Mouse (Mus musculus): ENCODE data around the gene Zbtb11. TPM values are rescaled to one million over a fixed set of nuclear protein-coding genes. Genes with fewer than 3 reads are reported as not detected.

Zbtb11 gene
- total and polyA plus RNA-seq, 3 experiments, result 2.3 to 11.2 (median 10.3) TPM

- WGBS, result 93% methylated on average over 7 of the region's 7 CpGs
- Histone ChIP-seq H3K27ac (no peak overlapping the region), H3K27me3 (ENCODE audit: control insufficient read depth, insufficient read depth, low read length) (no peaks in the 10 kb centered on the region), H3K4me1 (ENCODE audit: control insufficient read depth, insufficient read depth, low read length) (no peaks in the 10 kb centered on the region; the same call in 1 of the 2 replicates), H3K4me3 (no peak overlapping the region), H3K36me3 (ENCODE audit: control insufficient read depth, insufficient read depth, low read length) (peaks cover 6% of the 10 kb centered on the region), H3K79me2 (replicated peaks; ENCODE audit: control insufficient read depth, insufficient read depth, low read length) (peaks cover 3% of the 10 kb centered on the region; the same call in 1 of the 2 replicates), H3K9ac (ENCODE audit: low read depth, low read length) (no peak overlapping the region)
- intact Hi-C loops (cut with DNase I), result no loop called here
- DNase-seq, result no peak
- TF ChIP-seq CTCF (IDR thresholded peaks at IDR 0.05) (no peak), POLR2A (IDR thresholded peaks at IDR 0.05; ENCODE audit: insufficient read depth, low read depth, low read length) (no peak), EP300 (IDR thresholded peaks at IDR 0.05; ENCODE audit: insufficient read depth, low read depth, low read length) (no peak)
Observed at GRCm38 (mm10) chr16:56019660-56020059, 46.0 kb downstream of the Zbtb11 start.

GRCm38 (mm10) chr16:56027854-56028629 is 54.4 kb downstream of the Zbtb11 start:
- 20% methylated on average over 12 of the region's 12 CpGs for WGBS
- no peak for TF ChIP-seq EP300 (IDR thresholded peaks at IDR 0.05; ENCODE audit: insufficient read depth, low read depth, low read length)
- no peak for TF ChIP-seq CTCF (IDR thresholded peaks at IDR 0.05)
- no peak for TF ChIP-seq POLR2A (IDR thresholded peaks at IDR 0.05; ENCODE audit: insufficient read depth, low read depth, low read length)
- DNase-seq, result no peak
- Histone ChIP-seq H3K4me3 (peak overlapping the region; percentile 62), H3K27ac (no peak overlapping the region), H3K9ac (ENCODE audit: low read depth, low read length) (no peak overlapping the region), H3K79me2 (replicated peaks; ENCODE audit: control insufficient read depth, insufficient read depth, low read length) (peaks cover 1% of the 10 kb centered on the region; the same call in 1 of the 2 replicates), H3K36me3 (ENCODE audit: control insufficient read depth, insufficient read depth, low read length) (peaks cover 25% of the 10 kb centered on the region), H3K27me3 (ENCODE audit: control insufficient read depth, insufficient read depth, low read length) (no peaks in the 10 kb centered on the region), H3K4me1 (ENCODE audit: control insufficient read depth, insufficient read depth, low read length) (peaks cover 3% of the 10 kb centered on the region; the same call in 1 of the 2 replicates)
- intact Hi-C loops (cut with DNase I), result loop anchor here (2.0 kb wide), 1 partner anchor 47 kb away; no protein-coding TSS in a partner anchor

GRCm38 (mm10) chr16:56028722-56029551 is 55.3 kb downstream of the Zbtb11 start:
- H3K4me3 ChIP-seq, result peak overlapping the region; percentile 62
- H3K79me2 ChIP-seq (replicated peaks; ENCODE audit: control insufficient read depth, insufficient read depth, low read length), result peaks cover 1% of the 10 kb centered on the region; the same call in 1 of the 2 replicates
- no peak for TF ChIP-seq CTCF (IDR thresholded peaks at IDR 0.05)
- no peak for TF ChIP-seq EP300 (IDR thresholded peaks at IDR 0.05; ENCODE audit: insufficient read depth, low read depth, low read length)
- no peak for TF ChIP-seq POLR2A (IDR thresholded peaks at IDR 0.05; ENCODE audit: insufficient read depth, low read depth, low read length)
- WGBS, result under 1% methylated on average over 62 of the region's 62 CpGs
- peaks cover 3% of the 10 kb centered on the region; the same call in 1 of the 2 replicates for H3K4me1 ChIP-seq (ENCODE audit: control insufficient read depth, insufficient read depth, low read length)
- DNase-seq, result no peak
- no peaks in the 10 kb centered on the region for H3K27me3 ChIP-seq (ENCODE audit: control insufficient read depth, insufficient read depth, low read length)
- peaks cover 25% of the 10 kb centered on the region for H3K36me3 ChIP-seq (ENCODE audit: control insufficient read depth, insufficient read depth, low read length)
- peak overlapping the region; percentile 86 for H3K9ac ChIP-seq (ENCODE audit: low read depth, low read length)
- H3K27ac ChIP-seq, result peak overlapping the region; percentile 95
- intact Hi-C loops (cut with DNase I), result loop anchor here (1.0 to 2.0 kb wide), 2 partner anchors 46 to 55 kb away; no protein-coding TSS in a partner anchor

GRCm38 (mm10) chr16:56029661-56030082 is 56.0 kb downstream of the Zbtb11 start, which contains the start of gene Pcnp:
Pcnp (minus strand) TSS chr16:56029739.
- H3K27me3 ChIP-seq (ENCODE audit: control insufficient read depth, insufficient read depth, low read length), result no peaks in the 10 kb centered on the region
- intact Hi-C loops (cut with DNase I), result loop anchor here (1.0 to 2.0 kb wide), 2 partner anchors 45 to 55 kb away; no protein-coding TSS in a partner anchor
- under 1% methylated on average over 39 of the region's 39 CpGs for WGBS

GRCm38 (mm10) chr16:56034566-56034965 is 60.9 kb downstream of the Zbtb11 start:
- DNase-seq, result no peak
- Histone ChIP-seq H3K4me1 (ENCODE audit: control insufficient read depth, insufficient read depth, low read length) (peaks cover 2% of the 10 kb centered on the region), H3K27ac (no peak overlapping the region), H3K79me2 (replicated peaks; ENCODE audit: control insufficient read depth, insufficient read depth, low read length) (no peaks in the 10 kb centered on the region), H3K4me3 (no peak overlapping the region), H3K36me3 (ENCODE audit: control insufficient read depth, insufficient read depth, low read length) (peaks cover 6% of the 10 kb centered on the region), H3K27me3 (ENCODE audit: control insufficient read depth, insufficient read depth, low read length) (no peaks in the 10 kb centered on the region), H3K9ac (ENCODE audit: low read depth, low read length) (no peak overlapping the region)
- 96% methylated on average over 6 of the region's 6 CpGs for WGBS
- intact Hi-C loops (cut with DNase I), result no loop called here
- TF ChIP-seq CTCF (IDR thresholded peaks at IDR 0.05), result no peak
- no peak for TF ChIP-seq EP300 (IDR thresholded peaks at IDR 0.05; ENCODE audit: insufficient read depth, low read depth, low read length)
- TF ChIP-seq POLR2A (IDR thresholded peaks at IDR 0.05; ENCODE audit: insufficient read depth, low read depth, low read length), result no peak

More at GRCm38 (mm10) chr16:56029661-56030082, 56.0 kb downstream of the Zbtb11 start, which contains the start of gene Pcnp:
- Histone ChIP-seq H3K9ac (ENCODE audit: low read depth, low read length) (peak within 1 kb of the TSS; percentile 86), H3K4me3 (peak within 1 kb of the TSS; percentile 62), H3K27ac (peak within 1 kb of the TSS; percentile 95), H3K36me3 (ENCODE audit: control insufficient read depth, insufficient read depth, low read length) (peaks cover 23% of the 10 kb centered on the region), H3K79me2 (replicated peaks; ENCODE audit: control insufficient read depth, insufficient read depth, low read length) (peaks cover 1% of the 10 kb centered on the region; the same call in 1 of the 2 replicates), H3K4me1 (ENCODE audit: control insufficient read depth, insufficient read depth, low read length) (peaks cover 3% of the 10 kb centered on the region; the same call in 1 of the 2 replicates)
- peak; percentile 98 to 99 for DNase-seq
- TF ChIP-seq POLR2A (IDR thresholded peaks at IDR 0.05; ENCODE audit: insufficient read depth, low read depth, low read length) (peak; percentile 99), EP300 (IDR thresholded peaks at IDR 0.05; ENCODE audit: insufficient read depth, low read depth, low read length) (peak; percentile 86), CTCF (IDR thresholded peaks at IDR 0.05) (no peak)
